ENCODE assay signal across 24 mouse cellular contexts in genomic region chr1:30414881-30415439, GRCm38 (mm10).
DNase-seq lines count a peak whose midpoint lies in the region; ATAC-seq and TF ChIP-seq lines count a peak whose summit lies in the region.
"Had no signal": no experiment of that assay in that cellular context is flagged by ENCODE, and none has a peak within 500 bp of the region (broad histone marks: within the 10 kb centered on the region; RNA-seq: fewer than 3 reads in every experiment).

No protein-coding gene starts in this region.

- WGBS in kidney, embryonic 16.5 days, result 7% methylated on average over 2 of the region's 2 CpGs
- WGBS in kidney, adult 2 months, result 10% methylated on average over 2 of the region's 2 CpGs

- H3K4me1 ChIP-seq in kidney, embryonic 16.5 days (ENCODE audit: insufficient read depth, low read length), result no peaks in the 10 kb centered on the region
- no peaks in the 10 kb centered on the region for H3K4me1 ChIP-seq in kidney, adult 2 months (ENCODE audit: control insufficient read depth, insufficient read depth, low read length)
- H3K4me1 ChIP-seq: embryonic facial prominence, embryonic 10.5 days; forebrain, embryonic 13.5 days; heart, embryonic 10.5 days; heart, embryonic 15.5 days; hindbrain, embryonic 13.5 days had no signal

- peak; percentile 78; the same call in 1 of the 2 replicates for ATAC-seq in kidney, embryonic 16.5 days (ENCODE audit: low FRiP score, low TSS enrichment)
- ATAC-seq: CD4-positive, CD25-positive, alpha-beta regulatory T cell, adult 4 months; forebrain, embryonic 13.5 days; forebrain, postnatal 0 days; intestine, embryonic 16.5 days; Patski had no signal

- no peaks in the 10 kb centered on the region for H3K27me3 ChIP-seq in kidney, embryonic 16.5 days (ENCODE audit: insufficient read depth, low read length)
- no peaks in the 10 kb centered on the region for H3K27me3 ChIP-seq in kidney, adult 2 months (replicated peaks; ENCODE audit: control insufficient read depth, insufficient read depth, low read length)
- H3K27me3 ChIP-seq: forebrain, embryonic 13.5 days; heart, embryonic 15.5 days; hindbrain, embryonic 13.5 days had no signal

- H3K9me3 ChIP-seq in kidney, embryonic 16.5 days (ENCODE audit: low read length), result no peaks in the 10 kb centered on the region
- H3K9me3 ChIP-seq: embryonic facial prominence, embryonic 10.5 days; forebrain, embryonic 13.5 days; heart, embryonic 10.5 days; heart, embryonic 15.5 days; hindbrain, embryonic 13.5 days had no signal

- DNase-seq in embryo, embryonic 10.5 days (ENCODE audit: low spot score), result peak; percentile 26
- no peak for DNase-seq in embryo, embryonic 9.5 days (ENCODE audit: extremely low spot score)
- no peak for DNase-seq in kidney, adult 2 months
- DNase-seq in embryo, embryonic 11.5 days (ENCODE audit: low read depth, low spot score), result peak; percentile 8
- DNase-seq in heart, adult 11 months, result no peak
- no peak for DNase-seq in adrenal gland, adult 8-10 months
- DNase-seq: adrenal gland, postnatal 10 days; B cell, adult 2 months; cerebellum, adult 11-12 months; cerebellum, adult 9-11 months; cerebellum, postnatal 36 days; forebrain, postnatal 0 days; gastrocnemius, postnatal 36 days; heart, adult 18-20 months; heart, postnatal 14 days had no signal

- H3K27ac ChIP-seq in kidney, embryonic 16.5 days (ENCODE audit: low read length), result no peak overlapping the region
- no peak overlapping the region for H3K27ac ChIP-seq in kidney, adult 2 months (ENCODE audit: insufficient read depth, low read depth, low read length)
- H3K27ac ChIP-seq: embryonic facial prominence, embryonic 10.5 days; forebrain, embryonic 13.5 days; heart, embryonic 10.5 days; heart, embryonic 15.5 days; hindbrain, embryonic 13.5 days had no signal

- TF ChIP-seq POLR2A in kidney, adult 2 months (IDR thresholded peaks at IDR 0.05; ENCODE audit: low read depth, low read length), result no peak

- H3K4me3 ChIP-seq in kidney, embryonic 16.5 days (ENCODE audit: low read length), result no peak overlapping the region
- no peak overlapping the region for H3K4me3 ChIP-seq in kidney, adult 2 months (ENCODE audit: insufficient read depth, low read depth, low read length)
- H3K4me3 ChIP-seq: embryonic facial prominence, embryonic 10.5 days; forebrain, embryonic 13.5 days; heart, embryonic 10.5 days; heart, embryonic 15.5 days; hindbrain, embryonic 13.5 days had no signal

- no peak overlapping the region for H3K9ac ChIP-seq in kidney, embryonic 16.5 days (replicated peaks; ENCODE audit: low read length)
- H3K9ac ChIP-seq: forebrain, embryonic 13.5 days; forebrain, postnatal 0 days; heart, embryonic 15.5 days; hindbrain, embryonic 13.5 days had no signal

- no peak for TF ChIP-seq CTCF in kidney, adult 2 months (conservative IDR thresholded peaks at IDR 0.05; ENCODE audit: insufficient read depth, insufficient read length, low read depth, low read length)

- H3K36me3 ChIP-seq in kidney, embryonic 16.5 days (ENCODE audit: insufficient read depth, low read length), result no peaks in the 10 kb centered on the region
- no peaks in the 10 kb centered on the region for H3K36me3 ChIP-seq in kidney, adult 2 months (ENCODE audit: control insufficient read depth, insufficient read depth, low read length)
- H3K36me3 ChIP-seq: embryonic facial prominence, embryonic 10.5 days; heart, embryonic 10.5 days; heart, embryonic 15.5 days; hindbrain, embryonic 13.5 days had no signal

- H3K4me2 ChIP-seq in kidney, embryonic 16.5 days (replicated peaks; ENCODE audit: low read depth, low read length), result no peak overlapping the region
- H3K4me2 ChIP-seq: forebrain, embryonic 13.5 days; heart, embryonic 15.5 days; hindbrain, embryonic 13.5 days had no signal

Comparison
In these comparisons a context has a peak if more than half of its experiments do, and no peak if none do; other contexts are left out.
1. DNase-seq: peak in embryo, embryonic 10.5 days (single experiment) and embryo, embryonic 11.5 days (single experiment); none in embryo, embryonic 9.5 days (single experiment), kidney, adult 2 months (single experiment), heart, adult 11 months (single experiment) and adrenal gland, adult 8-10 months (single experiment).